Mouse (Mus musculus) thymus, postnatal 4 days (tissue): ENCODE results near the gene Llph.
"Not testable (repeated sequence)": the region's sequence is repeated elsewhere in the genome, so short reads cannot be mapped to it uniquely, and the experiment has no call there.

Experiments used
- DNase-seq: peaks from one replicate; pipeline ENCODE4 v3.0.0; 2021

The Llph gene

DNA sequence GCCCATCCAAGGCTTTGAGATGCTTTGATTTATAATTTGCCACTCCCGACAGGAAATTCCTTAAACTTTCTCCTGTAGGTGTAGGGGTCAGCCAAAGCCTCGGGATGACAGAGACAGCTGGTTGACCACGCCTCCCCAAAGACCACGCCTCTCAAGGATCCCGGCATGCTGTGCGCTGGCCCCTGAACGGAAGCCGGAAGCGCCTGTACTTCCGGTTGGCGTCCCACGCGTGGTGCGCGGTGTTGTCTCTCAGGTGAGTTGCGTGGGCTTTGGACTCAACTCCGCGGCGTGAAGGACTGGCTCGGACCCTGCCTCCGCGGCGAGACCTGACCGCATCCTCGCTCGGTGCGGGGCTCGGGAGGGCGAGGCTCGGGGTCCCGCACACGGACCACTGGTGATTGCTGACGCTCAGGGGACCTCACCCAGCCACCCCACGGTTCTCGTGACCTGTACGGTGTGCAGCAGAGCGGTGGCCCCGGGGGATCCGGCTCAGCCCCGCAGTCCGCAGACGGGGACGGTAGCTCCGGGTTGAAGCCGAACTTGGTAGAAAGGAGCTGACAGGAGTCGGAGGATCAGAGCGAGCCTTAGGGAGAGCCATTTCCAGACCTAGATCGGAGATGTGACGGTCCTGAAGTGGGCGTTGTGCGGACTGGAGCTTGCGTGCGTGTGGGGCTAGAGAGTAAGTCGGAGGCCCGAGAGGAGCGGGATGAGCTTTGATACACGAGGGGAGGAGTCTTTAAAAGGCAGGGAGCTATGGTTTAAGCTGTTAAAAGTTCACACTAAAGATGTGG is at the start of gene Llph:
Llph (plus strand) TSS at position 200 of the 791 bp plus-strand sequence.
- peak; percentile 91 for DNase-seq

GRCm38 (mm10) chr10:120182887-120183286 is 44.0 kb upstream of the Llph start:
- DNase-seq = no peak

DNA sequence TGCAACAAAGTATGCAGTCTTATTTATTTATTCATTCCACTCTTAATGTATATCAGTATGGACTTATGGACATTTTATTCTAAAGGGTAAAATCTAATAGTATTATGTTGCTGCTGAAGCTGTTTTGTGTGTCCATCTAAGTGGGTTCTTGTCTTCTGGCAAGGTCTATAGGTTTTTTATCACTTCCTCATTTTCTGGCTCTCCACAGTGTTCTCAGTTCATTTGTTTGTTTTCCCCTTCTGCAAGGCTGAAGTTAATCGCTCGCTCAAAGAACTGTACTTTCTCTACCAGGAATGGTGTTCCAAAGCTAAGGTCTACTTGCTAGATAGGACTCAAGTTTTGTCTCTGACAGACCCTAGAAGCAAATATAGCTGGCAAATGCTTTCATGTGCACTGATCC is 43.5 kb upstream of the Llph start:
- DNase-seq = no peak

GRCm38 (mm10) chr10:120188513-120188912 is 38.4 kb upstream of the Llph start:
- no peak for DNase-seq

DNA sequence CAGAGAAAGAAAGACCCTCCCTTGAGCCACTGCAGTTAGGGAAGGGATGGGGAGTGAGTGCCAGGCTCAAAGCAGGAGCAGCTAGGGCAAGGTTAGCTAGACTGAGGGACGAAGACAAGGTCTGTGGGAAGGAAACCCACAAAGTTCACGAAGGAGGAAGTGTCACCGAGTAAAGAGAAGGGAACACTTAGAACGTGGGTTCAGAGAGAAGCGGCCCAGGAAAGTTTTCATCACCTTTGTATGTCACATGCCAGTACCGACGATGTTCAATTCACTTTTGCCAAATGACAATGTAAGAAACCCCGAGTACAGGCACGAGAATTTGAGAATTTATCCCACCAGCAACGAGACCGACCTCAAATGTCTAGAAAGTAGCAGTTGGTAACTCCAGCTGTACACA is 37.6 kb upstream of the Llph start:
- DNase-seq = no peak

- no peak for DNase-seq
Measured at GRCm38 (mm10) chr10:120189782-120190181, 37.1 kb upstream of the Llph start.

- DNase-seq = no peak
Measured at GRCm38 (mm10) chr10:120191165-120191564, 35.7 kb upstream of the Llph start.

DNA sequence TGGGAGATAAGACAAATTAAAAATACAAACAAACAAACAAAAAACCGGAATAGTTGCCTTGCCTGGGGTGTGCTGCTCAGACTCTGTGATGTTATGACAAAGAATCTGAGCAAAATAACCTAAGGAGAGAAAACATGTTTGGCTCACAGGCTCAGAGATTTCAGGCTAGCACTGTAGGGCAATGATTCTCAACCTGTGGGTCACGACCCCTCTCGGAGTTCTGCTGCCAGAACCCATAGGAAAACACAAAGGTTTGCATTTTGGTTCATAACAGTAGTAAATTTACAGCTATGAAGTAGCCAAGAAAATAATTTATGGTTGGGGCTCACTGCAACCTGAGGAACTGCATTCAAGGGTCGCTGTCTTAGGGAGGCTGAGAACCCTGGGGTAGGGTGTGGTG is 34.6 kb upstream of the Llph start:
- DNase-seq = no peak

GRCm38 (mm10) chr10:120193255-120193654 is 33.6 kb upstream of the Llph start:
- DNase-seq = peak; percentile 21

GRCm38 (mm10) chr10:120197061-120197835 is 29.6 kb upstream of the Llph start:
- no peak for DNase-seq

GRCm38 (mm10) chr10:120201131-120201921 is 25.5 kb upstream of the Llph start, which contains the start of gene Tmbim4:
Gene Tmbim4 (plus strand): TSS chr10:120201590.
- DNase-seq = peak; percentile 71

DNA sequence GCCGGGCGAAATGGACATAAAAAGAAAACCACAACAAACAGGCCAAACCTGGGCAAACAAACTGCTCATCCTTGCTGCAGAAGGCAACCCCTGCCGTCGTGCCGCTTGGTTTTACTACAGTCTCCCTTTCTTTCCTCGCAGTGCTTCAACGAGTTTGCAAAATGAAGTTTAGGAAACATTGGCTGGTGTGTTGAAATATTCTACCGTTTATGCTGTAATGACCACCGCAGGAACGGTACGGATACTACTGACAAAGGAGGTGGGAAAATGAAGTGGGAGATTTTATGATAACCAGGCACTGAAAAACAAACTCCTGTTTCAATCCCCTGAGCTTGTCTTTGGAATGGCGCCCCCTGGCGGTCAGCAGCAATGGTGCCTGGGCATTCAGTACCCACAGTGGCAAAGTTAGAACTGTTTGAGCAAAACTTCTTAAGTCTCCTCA is 24.9 kb upstream of the Llph start, which contains the start of gene Irak3:
Irak3 (minus strand) TSS at position 170 of the 442 bp plus-strand sequence.
- DNase-seq = peak; percentile 95

DNA sequence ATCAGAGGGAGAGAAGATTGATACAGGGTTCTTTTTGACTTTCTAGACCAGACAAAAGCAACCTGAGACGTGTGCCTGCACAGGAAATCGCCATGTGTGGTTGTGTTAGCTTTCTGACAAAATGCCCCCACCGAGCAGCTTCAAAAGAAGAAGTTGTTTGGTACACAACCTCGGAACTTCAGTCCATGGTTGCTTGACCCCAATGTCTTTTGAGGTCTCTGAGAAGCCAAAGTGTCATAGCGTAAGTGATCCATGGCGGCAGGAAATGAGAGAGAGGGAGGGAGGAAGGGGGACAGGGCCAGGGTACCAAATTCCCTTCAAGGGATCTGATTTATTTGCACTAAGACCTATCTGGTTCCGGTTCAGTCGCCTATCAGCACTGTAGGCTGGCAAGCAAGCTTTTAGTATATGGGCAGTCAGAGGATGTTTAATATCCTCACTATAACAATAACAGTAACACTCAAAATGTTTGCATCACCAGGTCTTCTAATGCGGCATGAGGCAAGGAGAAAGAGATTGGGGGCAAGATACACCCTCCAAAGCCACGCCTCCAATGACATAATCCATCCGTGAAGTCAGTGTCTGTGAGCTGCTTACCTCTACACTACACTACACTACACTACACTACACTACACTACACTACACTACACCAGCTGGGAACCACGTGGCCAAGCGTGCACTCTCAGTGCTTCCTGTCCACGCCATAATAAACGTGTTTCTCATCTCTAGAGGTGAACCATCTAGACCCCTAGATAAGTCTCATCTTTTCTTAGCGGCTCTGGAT is 24.2 kb upstream of the Llph start:
- DNase-seq = peak; percentile 7

- no peak for DNase-seq
Measured at GRCm38 (mm10) chr10:120204591-120205210, 22.2 kb upstream of the Llph start.

DNA sequence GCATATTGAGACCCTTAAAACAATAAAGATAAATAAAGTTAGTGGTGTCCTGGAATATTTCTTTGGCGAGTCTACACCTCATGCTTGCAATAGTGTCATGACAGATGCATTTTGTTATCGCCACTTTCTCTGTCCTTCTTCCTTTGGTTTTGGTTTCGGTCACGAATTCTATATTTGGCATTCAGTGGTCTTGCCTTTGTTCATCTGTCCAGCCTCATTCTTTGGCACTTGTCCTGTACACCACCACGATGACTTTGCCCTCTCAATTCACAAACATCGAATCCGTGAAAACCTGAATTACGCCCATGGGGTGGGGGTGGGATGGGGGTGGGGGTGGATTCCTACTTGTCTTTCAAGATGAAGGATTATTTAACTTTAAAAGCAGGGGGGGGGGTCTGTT is 18.9 kb upstream of the Llph start:
- no peak for DNase-seq

- peak; percentile 68 for DNase-seq
Measured at GRCm38 (mm10) chr10:120208575-120209538, 18.0 kb upstream of the Llph start.

DNA sequence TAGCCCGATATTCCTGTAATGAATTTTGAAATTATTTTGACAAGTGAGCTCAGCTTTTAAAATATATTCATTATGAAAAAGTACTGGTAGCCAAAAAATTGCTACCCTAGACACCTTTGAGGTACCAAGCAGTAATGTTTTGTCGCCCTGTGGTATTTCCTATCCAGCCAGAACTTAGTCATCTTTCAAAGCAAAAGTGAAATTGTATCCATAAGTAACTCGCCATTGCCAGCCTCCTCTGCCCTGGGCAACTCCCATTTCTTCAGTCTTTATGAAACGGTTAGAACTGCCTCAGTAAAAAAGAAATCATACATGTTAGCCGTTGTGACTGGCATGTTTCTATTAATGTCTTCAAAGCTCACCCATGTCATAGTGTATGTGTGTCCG is 17.3 kb upstream of the Llph start:
- no peak for DNase-seq

GRCm38 (mm10) chr10:120210096-120210495 is 16.8 kb upstream of the Llph start:
- DNase-seq = no peak

DNA sequence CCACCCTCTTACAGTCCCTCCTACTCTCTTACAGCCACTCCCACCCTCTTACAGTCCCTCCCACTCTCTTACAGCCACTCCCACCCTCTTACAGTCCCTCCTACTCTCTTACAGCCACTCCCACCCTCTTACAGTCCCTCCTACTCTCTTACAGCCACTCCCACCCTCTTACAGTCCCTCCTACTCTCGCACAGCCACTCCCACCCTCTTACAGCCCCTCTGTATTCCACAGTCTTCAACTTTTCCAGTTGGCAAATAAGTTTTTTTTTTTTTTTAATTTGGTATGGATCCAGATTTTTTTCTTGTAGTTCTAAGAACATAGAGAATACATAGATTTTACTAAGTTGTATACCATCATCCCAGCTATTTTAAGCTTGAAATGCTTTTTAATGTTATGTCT is 9.8 kb upstream of the Llph start:
- DNase-seq = not testable (repeated sequence)

GRCm38 (mm10) chr10:120218996-120219395 is 7.9 kb upstream of the Llph start:
- no peak for DNase-seq
